Mouse (Mus musculus): ENCODE measurements around the gene Atg2b. TPM values are rescaled to one million over a fixed set of nuclear protein-coding genes. Genes with fewer than 3 reads are reported as not detected.
A peak's percentile ranks its signal among the peaks of the same experiment; 100 is the strongest.

Atg2b gene
- total RNA-seq, 4 experiments from 2014 or later, result 16.8 to 20.5 (median 19.0) TPM

DNA sequence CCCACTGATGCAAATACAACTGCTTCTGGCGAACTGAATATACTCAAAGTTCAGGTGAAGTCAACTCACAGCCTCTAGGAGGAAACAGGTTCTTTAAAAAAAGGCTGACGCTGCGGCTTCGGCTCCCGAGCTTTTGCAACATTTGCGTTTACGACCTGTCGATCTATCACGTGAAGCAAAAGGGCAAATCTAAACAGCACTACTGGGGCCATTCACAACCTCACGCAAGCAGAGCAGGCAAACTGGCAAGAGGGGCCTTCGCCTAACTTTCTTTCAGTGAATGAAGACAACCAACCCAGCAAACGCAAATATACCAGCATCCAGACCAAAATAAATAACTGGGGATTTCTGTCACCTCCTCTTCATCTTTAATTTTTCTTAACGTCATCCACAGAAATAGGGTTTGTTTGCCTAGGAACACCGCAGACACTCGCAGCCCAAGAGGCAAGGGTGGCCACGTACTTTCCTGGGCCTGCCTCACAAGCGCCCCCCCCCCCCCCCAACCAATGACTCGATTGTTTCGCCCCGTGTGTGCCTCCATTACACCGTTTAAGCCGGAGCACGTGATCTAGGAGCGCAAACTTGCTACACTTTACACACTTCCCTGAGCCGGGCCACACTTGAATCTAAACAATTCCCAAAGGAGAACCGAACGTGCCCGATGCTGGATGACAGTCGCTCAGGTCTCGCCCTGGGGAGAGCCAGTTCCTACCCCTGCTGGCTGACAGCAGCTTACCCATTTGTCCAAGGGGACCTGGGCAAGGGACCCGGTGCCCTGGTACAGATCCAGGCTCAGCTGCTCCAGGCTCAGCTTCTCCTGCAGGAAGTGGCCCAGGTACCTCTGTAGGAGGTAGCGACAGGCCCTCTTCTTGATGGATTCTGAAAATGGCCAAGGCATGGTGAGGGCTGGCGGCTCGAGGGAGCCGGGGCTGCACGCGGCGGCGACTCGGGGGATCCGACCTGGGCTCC is 794 bp downstream of the Atg2b start, which contains the start of gene Gskip:
TSS of gene Gskip (plus strand) at position 897 of the 969 bp plus-strand sequence.
- DNase-seq (ENCODE audit: low spot score in 2 of 2), result peak in 1 of 2 experiments; percentile 11

DNA sequence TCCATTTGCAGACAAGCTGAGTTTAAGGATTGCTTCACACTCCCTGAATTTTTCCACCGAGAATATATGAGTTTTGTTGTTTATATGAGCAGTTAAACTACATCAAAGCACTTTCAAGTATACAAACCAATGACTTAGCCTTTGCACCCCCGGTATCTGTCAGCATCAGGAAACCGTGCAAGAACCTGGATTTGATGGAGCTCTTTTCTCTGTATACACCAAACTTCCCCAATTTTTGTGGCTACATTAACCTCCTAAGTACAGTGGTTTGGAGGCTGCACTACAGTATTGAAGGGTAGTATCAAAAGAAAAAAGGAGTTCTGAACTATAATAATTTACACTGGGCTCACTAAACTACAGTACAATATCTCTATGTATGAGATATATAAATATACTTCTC is 6.2 kb downstream of the Atg2b start:
- no peak for DNase-seq (ENCODE audit: low spot score in 2 of 2)

DNA sequence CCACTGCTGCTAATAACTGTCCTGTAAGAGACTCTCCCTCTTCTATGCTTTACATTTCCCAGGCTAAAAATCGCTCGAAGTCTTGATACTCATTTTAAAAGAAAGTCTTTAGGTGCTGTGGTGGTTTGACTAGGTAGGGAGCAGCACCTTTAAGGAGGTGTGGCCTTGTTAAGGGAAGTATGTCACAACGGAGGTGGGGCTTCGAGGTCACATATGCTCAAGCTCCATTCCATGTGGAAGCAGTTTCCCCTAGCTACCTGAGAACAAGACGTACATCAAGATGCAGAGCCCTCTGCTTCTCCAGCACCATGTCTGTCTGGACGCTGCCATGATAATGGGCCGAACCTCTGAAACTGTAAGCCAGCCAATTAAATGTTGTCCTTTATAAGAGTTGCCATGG is 6.8 kb downstream of the Atg2b start:
- DNase-seq (ENCODE audit: low spot score in 2 of 2), result no peak

DNA sequence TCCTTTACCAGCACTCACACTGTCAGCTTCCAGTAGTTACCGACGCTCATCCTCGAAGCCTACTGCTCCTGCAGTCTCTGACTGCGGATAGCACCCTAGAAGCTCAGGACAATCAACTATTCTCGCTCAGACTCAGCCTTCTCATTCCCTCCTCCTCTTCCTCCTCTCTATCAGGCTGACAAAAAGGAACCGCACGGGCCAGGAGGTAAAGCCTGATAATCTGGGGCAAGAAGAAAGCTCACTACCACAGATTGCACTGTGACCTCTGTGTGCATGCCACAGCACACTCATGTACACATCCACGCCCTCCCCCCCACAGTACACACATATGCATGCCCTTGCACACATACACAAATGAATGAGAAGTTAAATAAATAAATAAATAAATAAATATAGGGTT is 8.7 kb downstream of the Atg2b start:
- no peak for DNase-seq (ENCODE audit: low spot score in 2 of 2)

DNA sequence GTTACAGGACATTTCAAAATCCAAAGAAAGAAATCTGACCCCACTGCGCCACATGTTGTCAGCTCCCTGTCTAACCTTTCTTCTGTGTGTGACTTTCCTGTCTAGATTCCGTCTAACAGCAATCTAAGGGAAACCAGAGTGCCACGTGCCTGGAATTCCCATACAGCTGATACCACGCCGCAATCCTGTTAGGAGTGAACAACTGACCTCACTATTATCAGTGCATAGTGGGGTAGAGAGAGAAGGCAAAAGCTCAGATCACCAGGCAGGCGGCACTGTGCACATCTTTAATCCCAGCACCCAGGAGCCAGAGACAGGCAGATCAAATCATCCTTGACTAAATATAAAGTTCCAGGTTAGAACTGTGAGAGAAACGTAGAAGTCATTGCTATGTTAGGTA is 29.2 kb downstream of the Atg2b start:
- DNase-seq (ENCODE audit: low spot score in 2 of 2), result no peak

DNA sequence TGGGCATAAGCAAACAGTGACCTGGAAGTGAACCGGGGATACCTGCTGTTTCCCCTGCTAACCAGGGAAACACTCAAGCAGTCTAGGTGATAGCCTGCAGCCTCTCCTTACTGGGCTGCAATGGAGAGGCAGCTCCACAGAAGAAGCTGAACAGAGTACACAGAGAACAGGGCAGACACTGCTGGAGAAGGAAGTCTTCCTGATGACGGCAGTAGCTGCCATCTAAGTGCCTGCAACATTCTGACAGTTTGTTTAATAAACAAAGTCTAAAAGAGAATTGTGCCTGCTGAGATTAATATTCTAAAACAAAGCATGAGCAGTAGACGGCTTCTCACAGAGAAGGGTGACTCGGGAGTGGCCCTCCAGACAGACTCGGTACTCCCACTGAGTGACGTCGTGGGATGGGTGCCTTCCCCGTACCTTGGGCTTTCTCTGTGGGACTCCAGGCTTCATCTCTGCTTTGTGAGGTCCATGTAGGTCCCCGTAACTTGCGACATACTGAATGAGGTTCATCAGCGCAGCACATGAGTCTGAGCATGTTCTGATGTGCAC is 42.2 kb downstream of the Atg2b start:
- DNase-seq (ENCODE audit: low spot score in 2 of 2), result no peak

DNA sequence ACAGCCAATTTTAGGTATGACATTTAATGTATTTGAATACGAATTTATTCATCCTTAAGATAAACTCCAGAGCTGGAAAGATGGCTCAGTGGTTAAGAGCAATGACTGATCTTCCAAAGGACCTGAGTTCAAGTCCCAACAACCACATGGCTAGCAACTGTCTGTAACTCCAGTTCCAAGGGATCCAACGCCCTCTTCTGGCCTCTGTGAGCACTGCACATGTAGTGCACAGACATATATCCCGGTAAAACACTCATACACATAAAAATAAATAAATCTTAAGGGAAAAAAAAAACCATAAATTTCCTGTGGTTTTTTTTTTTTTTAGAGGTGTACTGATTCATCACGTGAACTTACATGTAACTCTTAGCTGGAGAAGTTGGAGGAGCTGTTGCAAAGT is 47.5 kb downstream of the Atg2b start:
- DNase-seq (ENCODE audit: low spot score in 2 of 2), result no peak

DNA sequence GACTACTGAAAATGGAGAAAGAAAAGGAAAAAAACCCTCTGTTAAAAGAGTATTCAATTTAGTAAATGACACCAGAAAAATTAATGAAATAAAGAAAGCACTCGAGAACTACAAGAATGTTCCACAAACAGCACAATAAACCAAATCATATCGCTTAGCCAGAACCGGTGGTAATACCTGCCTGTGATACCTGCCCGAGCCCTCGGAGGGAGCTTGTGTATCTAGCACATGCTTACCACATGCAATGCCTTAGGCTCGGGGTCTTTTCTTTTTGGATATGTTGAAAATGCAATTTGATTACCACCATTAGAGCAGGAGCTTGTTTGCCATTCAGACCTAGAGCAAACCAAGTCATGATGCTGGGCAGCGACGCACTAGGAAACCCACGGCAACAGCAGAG is 48.5 kb downstream of the Atg2b start:
- no peak for DNase-seq (ENCODE audit: low spot score in 2 of 2)

DNA sequence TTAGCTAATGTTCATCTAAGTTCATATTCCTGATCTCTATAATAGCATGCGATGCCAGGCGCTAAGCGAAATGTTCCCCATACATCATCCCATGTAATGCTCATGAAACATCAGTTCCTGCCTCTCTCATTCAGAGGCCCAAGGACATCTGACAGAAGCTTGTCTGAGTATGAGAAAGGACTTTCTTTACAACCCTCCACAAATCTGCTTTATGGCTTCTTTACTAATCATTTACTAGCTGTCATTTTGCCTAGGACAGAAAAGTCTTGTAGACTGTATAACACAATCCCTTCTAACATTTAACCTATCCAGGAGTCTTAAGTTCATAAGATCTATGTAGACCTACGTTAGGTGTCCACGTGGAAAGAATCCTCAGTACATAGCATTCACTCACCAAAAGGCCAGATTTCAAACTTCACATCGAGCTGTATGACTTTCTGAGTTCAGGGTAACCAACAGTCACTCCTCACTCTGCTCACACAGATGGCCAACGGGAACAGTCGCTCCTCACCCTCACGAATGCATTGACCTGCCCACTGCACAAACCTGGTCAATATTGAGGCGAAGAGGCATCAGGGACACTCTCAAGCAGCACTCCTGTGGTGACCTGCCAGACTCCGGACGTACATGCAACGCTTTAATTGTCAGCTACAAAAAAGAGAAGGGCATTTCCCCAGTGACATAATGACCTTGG is 50.5 kb downstream of the Atg2b start:
- DNase-seq (ENCODE audit: low spot score in 2 of 2), result no peak

DNA sequence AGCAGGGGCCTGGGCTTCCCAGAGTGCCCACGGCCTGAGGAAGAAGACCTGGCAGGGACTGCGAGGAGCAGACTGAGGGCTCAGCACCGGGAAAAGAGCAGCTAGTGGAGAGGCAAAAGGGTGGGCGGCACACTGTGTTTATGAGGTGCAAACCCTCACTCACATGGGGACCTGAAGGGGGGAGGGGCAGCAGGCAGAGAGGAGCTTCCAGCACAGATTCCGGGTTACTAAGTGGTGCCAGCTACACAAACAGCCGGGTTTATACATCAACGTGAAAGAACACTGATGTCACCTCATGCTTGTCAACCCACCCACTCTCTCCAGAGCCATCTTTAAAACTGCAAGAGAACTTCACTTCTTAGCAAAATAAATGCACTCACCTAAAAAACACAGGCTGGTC is 59.2 kb downstream of the Atg2b start:
- no peak for DNase-seq (ENCODE audit: low spot score in 2 of 2)

DNA sequence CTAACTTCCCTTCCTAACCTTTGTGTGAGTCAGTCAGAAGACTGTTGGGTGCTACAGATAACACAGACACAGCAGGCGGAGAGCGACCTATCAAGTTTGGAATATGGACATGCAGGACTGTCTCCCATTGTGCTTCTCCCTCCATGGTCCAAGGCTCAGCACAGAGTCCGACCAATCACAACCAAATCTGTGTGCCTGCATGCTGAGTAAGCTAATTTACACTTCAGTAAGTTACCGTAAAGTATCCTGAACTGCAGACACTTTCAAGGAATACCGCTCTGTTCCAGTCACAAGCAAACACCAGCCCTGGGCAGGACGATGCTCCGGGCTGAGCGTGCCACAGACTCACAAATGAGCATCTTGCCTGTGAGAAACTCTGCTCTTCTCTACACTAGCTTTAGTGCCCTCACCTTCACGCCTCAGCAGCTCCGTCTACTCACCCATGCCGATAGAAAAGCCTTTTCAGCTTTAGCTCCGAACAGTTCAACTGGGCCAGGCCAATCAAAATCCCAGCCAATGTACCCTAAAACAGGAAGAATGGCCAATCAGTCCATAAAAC is 62.0 kb downstream of the Atg2b start:
- DNase-seq (ENCODE audit: low spot score in 2 of 2), result no peak

DNA sequence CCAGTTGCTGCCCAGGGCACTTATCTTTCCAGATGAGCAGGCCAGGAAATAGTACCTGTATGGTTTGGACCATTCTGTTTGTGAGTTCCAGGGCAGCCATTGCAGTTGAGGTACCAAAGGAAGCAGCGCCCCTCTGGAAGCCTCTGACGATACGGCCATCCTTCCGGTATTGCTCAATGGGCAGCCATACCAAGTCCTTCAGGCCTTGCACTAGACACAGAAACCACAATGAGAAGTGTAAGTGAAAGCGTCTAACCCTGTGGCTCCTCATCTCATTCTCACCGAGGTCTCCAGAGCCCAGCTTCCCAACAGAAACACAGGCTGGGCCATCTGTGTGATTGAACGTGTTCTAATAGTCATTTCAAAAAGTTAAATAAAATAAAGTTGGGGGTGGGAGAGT is 63.0 kb downstream of the Atg2b start:
- no peak for DNase-seq (ENCODE audit: low spot score in 2 of 2)

DNA sequence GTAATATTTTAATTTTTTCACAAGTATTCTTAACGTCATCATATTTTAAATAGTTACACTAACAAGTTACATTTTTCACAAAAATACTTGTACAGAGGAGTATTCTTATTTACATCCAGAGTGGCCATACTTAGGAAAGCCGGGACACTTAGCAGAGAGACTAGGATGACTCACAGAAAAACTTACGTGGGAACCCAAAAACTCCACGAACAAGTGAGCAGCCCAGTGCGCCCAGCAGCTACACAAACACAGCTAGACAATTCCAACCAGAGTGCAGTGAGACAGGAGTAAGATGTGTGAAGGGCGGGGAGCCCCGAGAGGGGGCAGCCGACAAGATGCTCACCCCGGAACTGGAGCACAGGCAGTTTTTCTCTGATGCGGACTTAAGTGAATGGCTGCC is 71.5 kb downstream of the Atg2b start:
- DNase-seq (ENCODE audit: low spot score in 2 of 2), result no peak

DNA sequence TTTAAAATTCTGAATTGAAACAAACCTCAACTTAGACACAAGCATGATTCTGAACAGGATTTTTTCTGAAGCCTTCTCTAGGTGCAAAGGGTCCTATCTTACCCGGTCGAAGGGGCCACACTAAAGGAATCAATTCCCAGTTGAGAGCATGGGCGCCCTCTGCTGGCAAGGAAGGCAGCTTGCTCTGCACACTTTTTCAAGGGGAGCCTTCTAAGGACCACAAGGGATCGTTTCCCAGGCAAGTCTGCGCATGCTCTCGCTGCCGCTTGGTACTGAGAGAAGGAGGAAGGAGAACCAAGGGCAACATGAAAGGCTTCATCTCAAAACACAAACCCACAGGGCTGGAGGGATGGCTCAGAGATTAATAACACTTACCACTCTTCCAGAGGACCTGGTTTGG is 73.3 kb downstream of the Atg2b start:
- no peak for DNase-seq (ENCODE audit: low spot score in 2 of 2)

DNA sequence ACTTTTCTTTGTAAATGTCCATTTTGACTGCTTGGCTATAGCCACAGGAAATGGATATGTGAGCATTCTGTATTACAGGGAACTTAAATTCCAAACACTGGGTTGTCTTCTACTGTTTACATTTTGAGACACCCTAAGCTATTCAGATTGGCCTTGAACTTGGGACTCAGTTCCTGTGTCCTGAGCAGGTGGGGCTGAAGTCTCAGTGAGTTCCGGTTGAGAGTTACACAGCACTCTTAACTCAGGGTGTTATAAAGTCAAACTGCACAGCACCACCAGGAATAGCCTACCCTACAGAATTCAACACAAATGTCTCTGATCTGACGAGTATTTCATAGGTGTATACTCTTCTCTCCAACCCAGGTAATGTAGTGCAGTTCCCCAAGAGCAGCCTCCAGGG is 74.0 kb downstream of the Atg2b start:
- DNase-seq (ENCODE audit: low spot score in 2 of 2), result no peak

DNA sequence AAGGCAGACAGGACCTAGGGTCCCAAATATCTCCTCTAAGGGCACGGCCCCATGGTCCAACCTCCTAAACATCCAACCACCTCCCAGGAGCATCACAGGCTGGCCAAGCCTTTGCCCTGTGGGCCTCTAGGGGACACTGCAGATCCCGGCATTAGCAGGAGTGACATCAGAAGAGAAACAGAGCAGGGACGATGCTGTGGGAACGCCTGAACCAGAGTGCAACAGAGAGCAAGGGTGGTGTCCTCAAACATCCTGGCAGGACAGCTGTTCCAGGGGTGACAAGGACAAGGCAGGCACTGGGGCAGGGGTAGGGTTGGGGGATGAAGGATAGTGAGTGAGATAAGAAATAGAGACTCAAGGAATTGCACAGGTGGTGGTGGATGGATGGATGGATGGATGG is 78.1 kb downstream of the Atg2b start:
- DNase-seq (ENCODE audit: low spot score in 2 of 2), result no peak

DNA sequence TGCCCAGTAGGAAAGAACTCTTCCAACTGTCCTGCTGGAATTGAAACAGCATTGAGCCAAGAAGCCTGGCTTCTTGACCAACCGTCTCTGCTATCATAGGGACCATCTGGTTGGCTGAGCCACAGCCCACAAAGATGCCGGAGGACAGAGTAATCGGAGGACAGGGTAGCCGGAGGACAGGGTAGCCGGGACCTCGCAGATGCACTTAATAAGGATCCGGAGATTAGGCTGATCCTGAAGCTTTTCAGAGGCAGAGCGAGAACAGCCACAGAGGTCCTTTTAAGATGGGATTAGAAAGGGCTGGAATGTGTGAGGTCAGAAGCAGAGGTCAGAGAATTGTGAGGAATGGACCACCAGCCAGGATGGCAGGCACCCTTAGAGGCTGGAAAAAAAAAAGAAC is 79.8 kb downstream of the Atg2b start:
- DNase-seq (ENCODE audit: low spot score in 2 of 2), result no peak

DNA sequence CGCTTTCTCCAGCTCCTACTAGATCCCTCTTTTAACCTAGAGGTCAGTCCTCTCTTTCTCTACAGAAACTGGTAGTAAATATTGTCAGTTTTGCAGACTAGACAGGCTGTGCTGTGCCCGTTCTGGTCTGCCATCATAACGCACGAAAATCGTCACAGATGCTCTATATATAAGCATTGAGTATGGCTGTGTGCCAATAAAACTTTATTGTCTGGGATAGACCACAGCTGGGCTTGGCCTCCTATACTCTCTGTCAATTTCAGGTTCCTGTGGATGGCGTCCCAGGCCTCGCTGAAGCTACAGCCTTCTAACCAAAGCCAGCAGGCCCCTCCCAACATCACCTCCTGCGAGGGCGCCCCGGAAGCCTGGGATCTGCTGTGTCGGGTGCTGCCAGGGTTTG is 81.1 kb downstream of the Atg2b start:
- no peak for DNase-seq (ENCODE audit: low spot score in 2 of 2)

DNA sequence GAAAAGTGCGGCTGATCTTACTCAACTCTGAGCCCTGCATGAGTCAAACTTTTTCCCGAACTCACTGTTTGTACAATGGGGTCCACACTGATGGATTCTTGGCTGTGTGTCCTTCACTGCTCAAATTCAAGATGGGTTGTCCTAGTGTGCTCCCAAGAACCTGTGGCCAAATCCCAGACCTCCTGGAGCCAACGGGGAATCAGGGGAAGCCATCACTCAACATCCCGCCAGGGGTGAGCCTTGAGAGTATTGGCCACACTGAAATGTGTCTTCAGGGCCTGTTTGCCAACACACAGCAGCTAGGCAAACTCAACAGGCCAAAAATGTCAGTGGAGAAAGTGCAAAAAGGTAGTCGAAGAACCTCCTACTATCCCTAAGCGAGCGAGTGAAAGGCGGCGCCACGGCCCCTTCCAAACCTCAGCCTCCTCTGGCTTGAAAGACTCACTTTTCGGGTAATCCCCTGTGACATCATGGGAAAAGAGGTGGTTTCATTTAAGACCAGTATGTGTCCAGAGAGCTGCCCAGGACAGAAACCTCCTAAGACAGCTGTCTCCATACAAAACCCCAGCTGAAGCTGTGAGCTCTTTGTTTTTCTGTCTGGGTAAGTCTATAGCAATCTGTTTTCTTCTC is 82.3 kb downstream of the Atg2b start, which contains the start of gene Bdkrb1:
TSS of gene Bdkrb1 (plus strand) at position 505 of the 630 bp plus-strand sequence.
- no peak for DNase-seq (ENCODE audit: low spot score in 2 of 2)

DNA sequence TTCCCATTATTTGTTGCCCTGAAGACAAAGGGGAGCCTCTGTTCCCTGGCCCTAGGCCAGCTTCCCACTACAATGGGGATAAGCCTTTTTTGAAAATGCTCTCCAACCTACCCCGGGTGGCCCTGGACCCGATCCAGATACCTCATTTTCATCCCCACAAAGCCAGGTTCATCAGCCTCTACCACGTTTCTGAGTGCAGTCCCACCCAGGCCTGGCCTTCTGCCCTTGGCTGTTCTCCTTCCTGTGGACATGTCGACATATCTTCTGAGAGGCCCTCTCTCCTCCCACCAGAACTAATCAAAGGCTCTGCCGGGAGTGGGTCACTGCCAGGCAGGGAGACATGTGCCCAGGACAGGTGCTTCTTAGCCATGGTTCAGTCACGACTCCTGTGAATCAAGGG is 83.4 kb downstream of the Atg2b start:
- no peak for DNase-seq (ENCODE audit: low spot score in 2 of 2)

DNA sequence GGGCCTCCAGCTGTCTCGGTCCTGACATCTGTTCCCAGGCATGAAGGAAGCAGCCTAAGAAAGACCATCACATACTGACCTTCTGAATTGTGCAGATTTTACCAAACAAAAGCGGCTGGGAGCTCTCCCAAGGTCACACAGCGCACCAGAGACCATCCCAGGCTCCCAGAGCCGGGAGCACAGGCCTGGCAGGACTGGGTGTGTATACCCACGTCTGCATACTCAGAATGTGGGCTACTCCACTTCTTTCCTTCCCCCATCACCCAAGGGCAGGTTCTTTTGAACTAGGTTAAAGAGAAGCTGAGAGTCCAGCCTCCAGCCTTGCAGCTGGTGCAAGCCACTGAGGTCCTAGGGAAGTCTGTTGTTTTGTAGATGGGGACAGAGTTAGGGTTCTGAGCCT is 85.9 kb downstream of the Atg2b start:
- DNase-seq (ENCODE audit: low spot score in 2 of 2), result no peak

DNA sequence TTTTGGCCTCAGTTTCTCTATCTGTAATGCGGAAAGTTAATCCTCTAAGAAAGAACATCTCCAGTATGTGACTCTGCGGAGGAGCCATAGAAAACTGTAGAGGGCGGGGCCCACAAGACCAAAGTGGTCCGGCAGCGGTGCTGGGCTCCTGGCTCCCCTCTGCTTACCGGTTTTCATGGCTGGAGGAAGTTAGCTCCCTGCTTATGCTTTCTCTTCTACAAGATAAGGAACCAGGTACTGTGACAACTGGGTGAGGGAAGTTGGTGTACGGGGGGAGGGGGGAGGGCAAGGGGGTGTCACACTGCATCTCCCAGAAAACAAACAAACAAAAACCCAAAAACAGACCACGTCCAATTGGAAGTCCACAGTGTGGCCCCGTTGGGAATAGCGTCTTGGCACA is 86.5 kb downstream of the Atg2b start:
- no peak for DNase-seq (ENCODE audit: low spot score in 2 of 2)
